Mouse (Mus musculus) layer of hippocampus, adult 9-11 months (tissue): Measurements from ENCODE around the gene Actg1.
A peak's percentile ranks its signal among the peaks of the same experiment; 100 is the strongest.

ENCODE experiments used
- DNase-seq: peaks from one replicate; pipeline ENCODE4 v3.0.0; 2022

The Actg1 gene

DNA sequence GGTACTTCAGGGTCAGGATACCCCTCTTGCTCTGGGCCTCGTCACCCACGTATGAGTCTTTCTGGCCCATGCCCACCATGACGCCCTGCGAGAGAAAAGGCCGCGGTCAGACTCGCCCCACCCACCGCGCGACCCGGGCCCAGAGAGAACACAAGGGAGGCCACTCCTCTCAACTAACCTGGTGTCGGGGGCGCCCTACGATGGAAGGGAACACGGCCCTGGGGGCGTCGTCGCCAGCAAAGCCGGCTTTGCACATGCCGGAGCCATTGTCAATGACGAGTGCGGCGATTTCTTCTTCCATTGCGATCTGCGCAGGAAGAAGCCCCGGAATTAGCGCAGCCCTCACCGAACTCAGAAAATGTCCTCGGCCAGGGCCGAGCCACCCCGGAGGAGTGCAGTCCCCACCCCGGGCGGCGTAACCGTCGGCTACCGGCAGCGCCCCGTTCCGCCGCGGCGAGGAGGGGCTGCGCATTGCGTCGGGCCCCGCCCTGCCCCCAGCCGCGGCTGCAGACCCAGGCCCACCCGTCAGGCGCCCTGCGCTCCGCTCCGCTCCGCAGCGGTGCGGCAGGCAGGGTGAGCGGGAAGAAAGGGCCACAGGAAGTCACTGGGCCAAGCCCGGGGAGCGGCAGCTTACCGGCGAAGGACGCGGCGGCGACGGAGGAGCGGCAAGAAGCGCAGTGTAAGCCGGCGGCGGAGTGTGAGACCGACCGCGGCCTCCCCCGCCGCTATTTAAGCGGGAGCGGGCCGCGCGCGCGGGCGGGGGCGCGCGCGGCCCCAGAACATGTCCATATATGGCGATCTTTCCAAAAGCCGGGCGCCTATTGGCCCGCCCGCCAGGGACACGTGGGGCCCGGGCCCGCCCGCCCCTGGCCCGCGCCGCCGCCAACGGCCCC, at the start of gene Actg1:
Gene Actg1, minus strand, starts transcription at position 752 of the 893 bp plus-strand sequence.
- peak; percentile 89 for DNase-seq

GRCm38 (mm10) chr11:120397602-120398001, 49.3 kb upstream of the Actg1 start:
- DNase-seq: no peak

DNA sequence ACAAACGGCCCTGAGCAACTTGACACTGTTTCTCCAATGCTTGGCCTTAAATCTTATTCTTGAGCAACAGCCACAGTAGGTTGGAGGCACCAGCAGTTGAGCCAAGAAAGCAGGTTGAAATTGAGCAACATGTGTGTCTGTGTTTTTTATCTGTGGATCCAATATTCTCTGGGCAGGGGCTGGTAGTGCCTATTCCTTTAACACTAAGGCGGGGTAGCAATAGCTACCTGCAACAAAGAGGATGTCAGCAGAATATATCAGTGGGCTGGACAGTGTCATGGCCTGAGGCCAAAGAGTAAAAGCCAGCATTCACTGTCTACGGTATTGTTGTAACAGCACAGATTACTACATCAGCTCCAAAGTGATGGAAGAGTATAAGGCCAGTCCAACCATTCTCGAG, 47.3 kb upstream of the Actg1 start:
- no peak for DNase-seq

- no peak for DNase-seq
Measured at GRCm38 (mm10) chr11:120388580-120388979, 40.2 kb upstream of the Actg1 start.

- no peak for DNase-seq
Measured at GRCm38 (mm10) chr11:120387157-120387556, 38.8 kb upstream of the Actg1 start.

- no peak for DNase-seq
Measured at GRCm38 (mm10) chr11:120386632-120387031, 38.3 kb upstream of the Actg1 start.

DNA sequence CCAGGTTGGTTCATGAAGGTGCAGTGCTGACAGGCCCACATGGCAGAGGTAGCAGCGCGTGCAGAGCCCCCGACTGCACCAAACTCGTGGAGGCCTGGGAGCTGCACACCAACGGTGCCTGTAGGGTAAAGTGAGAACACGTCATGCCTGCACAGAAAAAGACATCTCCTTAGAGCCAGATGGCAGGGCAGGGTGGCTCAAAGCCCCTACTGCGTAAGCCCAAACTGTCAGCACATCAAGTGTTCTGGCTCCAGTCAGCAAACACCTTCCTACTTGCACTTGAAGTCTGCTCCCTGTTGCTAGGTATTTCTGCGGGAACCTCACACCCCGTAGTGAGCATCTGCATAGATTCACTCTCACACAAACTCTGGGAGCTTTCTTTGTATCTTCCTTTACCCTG, 34.2 kb upstream of the Actg1 start:
- DNase-seq: no peak

GRCm38 (mm10) chr11:120381157-120381556, 32.8 kb upstream of the Actg1 start:
- DNase-seq: no peak

DNA sequence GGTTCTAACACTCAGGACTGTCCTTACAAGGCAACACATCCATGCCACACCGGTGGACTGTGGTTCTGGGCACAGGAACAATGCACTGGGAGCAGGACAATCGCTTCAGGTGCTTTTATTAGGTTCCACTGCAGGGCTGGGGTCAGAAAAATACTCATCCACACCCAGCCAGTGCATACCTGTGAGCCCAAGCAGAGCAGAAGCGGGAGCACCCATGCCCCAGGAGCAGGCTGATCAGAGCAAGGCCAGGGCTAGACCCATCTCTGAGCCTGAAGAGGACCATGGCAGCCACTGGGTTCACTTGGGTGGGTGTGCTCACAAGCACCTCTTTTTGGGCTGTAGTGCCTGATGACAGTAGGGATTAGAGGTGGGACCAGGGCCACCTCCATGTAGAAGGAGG, 31.9 kb upstream of the Actg1 start:
- DNase-seq: no peak

DNA sequence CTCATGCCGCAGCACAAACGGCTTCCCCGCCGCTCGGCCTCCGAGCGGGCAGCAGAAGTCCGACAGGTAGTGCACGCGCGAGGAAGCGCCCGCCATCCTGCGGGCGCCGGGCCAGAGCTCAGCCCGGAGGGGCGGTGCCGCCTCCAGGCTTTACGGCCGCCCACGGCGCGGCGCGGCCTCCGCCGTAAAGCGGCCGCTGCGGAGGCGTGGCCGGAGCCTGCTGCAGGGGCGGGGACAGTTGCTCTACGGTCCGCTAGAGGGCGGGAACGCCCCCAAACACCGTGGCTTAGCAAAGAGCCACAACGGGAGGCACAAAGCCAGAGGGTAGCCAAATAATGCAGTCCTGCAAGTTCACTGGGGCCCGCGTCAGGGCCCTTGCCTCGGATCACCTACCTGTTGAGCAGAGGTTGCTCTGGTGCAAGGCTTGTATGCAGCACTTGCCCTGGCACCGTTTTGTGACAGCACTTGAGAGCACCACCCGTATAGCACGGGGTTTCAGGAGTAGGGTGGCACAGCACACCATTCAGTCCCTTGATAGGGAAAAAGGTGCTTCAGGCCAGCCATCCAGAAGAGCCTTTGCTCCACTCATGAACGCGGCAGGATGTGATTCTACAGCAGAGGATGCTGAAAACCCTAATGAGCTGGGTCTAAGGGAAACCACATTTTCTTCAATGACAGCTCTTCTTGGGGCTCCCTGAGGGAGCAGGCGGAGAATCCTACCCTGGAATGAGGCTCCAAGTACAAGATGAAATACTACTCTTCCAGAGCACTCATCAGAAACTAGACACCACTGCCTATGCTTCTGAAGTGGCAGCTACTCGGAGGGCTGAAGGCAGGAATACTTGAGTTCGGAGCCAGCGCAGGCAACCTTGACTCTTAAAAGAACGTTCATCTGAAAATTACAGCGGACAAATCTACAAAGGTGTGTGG, 30.5 kb upstream of the Actg1 start, which contains the start of gene Faap100:
Gene Faap100, minus strand, starts transcription at position 154 of the 930 bp plus-strand sequence.
- peak; percentile 90 for DNase-seq

DNA sequence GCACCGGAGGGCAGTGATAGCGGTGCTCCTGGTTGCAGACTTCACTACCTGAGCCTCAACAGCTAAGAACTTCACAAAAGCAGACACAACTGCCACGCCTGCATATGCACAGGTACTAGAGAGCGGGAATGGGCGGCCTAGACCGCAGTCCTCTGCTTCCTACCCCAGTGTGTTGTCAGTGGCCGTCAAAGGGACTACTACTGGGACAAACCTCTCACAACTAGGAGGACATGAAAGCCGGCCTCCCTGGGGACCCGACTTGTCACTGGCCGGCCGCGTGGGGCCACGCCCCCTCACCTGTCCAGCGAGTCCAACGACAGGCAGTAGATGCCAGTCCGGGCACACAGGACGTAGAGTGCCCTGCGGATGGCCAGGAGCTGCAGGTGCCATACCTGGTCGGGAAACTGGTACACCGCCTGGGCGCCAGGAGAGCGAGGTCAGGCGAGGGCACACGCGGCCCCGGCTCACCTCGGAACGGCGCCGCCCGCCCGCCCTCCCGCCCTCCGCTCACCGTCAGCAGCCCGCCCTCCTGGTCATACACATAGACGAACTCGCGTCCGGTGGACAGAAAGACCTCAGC, 29.8 kb upstream of the Actg1 start:
- DNase-seq: peak; percentile 52

DNA sequence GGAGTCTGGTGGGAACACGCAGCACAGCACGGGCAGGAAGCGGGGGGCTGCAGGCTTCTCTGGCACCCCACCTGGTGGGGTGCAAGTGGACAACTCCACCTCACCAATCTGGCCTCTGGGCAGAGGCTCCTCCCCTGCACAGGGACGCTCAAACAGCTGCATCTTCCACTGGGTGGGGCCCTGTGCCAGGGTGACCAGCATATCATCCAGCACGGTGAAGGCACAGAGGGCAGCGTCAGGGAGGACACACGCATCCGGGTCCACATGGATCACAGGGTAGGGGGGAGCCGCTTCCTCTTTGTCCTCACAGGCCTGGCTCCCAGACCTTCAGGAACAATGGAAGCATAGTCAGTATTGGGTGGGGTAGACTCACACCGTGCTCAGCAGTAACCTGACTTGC, 29.0 kb upstream of the Actg1 start:
- no peak for DNase-seq

- no peak for DNase-seq
Measured at GRCm38 (mm10) chr11:120376302-120377160, 28.2 kb upstream of the Actg1 start.

GRCm38 (mm10) chr11:120375324-120375723, 27.0 kb upstream of the Actg1 start:
- DNase-seq: no peak

DNA sequence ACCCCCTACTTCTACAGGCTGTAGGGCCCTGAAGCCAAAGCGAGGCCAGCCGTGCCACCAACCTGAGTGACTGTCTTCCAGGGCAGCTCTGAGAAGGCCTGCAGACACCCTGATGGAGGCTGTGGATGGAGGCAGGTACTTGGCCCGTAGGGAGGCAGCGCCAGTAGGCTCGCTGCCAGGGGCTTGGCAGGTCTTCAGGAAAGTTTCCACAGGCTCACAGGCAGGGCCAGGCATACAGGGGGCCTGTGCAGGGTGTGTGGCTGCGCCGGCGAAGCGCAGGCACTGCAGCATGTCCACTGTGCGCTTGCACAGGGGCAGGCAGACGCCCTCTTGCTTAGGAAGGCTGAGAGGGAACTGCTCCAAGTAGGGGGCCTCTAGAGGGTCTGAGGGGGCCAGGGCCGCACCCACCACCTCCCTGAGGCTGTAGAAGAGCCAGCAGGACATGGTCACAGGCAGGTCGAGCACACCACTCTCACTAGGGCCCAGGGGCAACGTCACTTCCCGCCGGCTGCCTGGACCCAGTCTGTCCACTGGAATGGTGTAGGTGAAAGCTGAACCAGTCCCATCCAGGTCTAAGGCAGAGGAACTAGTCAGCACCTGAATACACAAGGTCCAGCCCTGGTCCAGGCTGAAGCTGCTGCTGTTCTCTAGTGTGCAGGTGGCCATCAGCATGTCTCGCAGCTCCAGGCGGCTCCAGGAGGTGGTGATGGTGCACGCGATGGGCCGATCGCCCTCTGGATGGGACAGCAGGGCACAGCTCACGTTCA, 25.7 kb upstream of the Actg1 start:
- no peak for DNase-seq

- no peak for DNase-seq
Measured at GRCm38 (mm10) chr11:120373025-120373424, 24.7 kb upstream of the Actg1 start.

- peak; percentile 60 for DNase-seq
Measured at GRCm38 (mm10) chr11:120369656-120370055, 21.3 kb upstream of the Actg1 start.

DNA sequence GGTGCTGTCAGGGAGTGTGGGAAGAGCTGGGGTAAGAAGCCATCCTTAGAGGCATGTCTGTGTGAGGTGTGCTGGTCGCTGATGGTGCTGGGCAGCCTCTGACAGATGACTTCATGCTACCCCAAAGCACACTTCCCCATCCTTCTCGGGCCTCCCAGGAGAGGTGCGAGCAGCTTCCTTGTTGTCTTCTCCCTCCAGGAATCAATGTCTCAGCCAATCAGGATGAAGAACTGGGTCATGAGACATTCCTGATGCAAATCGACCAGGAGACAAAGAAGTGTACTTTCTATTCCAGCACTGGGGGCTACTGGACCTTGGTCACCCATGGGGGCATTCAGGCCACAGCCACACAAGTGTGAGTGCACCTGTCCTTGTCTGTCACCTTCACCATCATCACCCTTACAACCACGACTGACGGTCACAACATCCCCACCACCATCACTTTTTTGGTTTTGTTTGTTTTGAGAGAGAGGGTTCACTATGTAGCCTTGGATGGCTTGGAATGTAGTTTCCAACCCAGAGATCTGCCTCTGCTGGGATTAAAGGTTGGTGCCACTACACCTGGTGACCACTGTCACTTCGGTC, 18.2 kb upstream of the Actg1 start:
- DNase-seq: no peak

DNA sequence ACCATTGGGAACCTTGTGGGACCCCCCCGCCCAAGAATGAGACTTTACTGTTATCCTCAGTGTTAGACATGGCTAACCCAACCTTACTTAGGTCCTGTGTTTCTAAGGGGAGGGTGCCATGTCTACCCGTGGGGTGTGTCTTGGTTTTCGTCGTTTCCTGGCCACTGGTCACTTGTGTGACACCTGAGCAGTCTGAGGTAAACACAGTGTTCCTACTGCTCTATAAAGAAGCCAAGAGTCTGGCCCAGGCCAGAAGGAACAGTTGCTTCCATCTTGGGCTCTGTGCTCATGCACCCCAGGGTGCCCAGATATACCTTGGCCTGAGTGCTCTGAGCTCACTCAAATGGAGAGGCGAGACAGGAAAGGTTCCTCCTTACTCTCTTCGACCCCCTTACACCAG, 14.5 kb upstream of the Actg1 start:
- no peak for DNase-seq

DNA sequence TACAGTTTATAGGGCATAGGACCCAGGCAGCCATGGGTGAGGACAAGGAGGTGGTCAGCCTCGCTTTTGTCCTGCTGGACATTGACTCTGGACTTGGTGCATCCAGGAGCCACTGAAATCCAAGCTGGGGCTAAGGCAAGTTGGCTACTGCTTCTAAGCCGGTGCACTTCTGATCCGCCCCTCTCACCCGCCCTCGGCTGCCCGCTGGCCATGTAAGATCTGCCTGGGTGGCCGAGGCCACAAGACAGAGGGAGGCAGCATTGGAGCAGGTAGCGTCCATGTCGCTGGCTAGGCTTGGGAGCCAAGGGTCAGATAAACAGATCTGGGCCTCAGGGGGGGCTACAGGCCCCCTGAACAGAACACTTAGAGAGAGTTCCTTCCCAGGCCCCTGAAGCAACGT, 13.0 kb upstream of the Actg1 start, which contains the start of gene Fscn2:
Gene Fscn2, plus strand, starts transcription at position 240 of the 400 bp plus-strand sequence.
- no peak for DNase-seq

GRCm38 (mm10) chr11:120360755-120361154, 12.4 kb upstream of the Actg1 start:
- DNase-seq: no peak
